Mouse (Mus musculus): ENCODE data around the gene Hspa12a.

DNA sequence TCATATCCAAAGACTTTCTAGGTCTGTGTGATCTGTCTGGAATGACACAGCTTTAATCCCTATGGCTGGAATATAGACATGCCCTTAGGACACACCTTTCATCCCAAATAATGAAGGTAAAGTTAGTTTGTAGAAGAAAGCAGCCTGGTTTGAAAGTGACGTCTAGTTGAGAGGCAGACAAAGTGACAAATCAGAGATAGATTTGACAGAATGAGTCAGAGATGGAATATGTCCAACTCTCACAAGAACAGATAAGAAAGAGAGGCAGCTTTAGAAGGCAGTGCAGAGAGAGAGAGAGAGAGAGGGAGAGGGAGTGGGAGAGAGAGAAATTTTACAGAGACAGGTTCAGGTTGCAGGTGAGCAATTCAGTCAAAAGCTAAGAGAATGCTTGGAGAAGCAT lies 119.1 kb downstream of the Hspa12a start:
- no peak for TF ChIP-seq CTCF (IDR thresholded peaks at IDR 0.05; ENCODE audit: low read depth, low read length)
- TF ChIP-seq POLR2A (IDR thresholded peaks at IDR 0.05; ENCODE audit: extremely low read depth, insufficient read depth, low read length), result no peak
